Mouse (Mus musculus) gastrocnemius, postnatal 36 days (tissue): ENCODE measurements around the gene Mapk8ip2. TPM values are rescaled to one million over a fixed set of nuclear protein-coding genes. Genes with fewer than 3 reads are reported as not detected.

Source experiments
- total RNA-seq, 2 experiments: library from RNA; stranded (reverse); gene quantifications; 2 replicates each; pipeline ENCODE4 v1.2.3; 2021

Mapk8ip2 gene
- total RNA-seq, 2 experiments from 2014 or later: 0.28 to 0.30 TPM

Other genes with a start within 250 kb of the Mapk8ip2 start
- 10 to 100 TPM; 81.0 to 85.9 TPM for gene Ppp6r2, start 242.4 kb upstream of the Mapk8ip2 start, total RNA-seq
- gene Sbf1, start 138.6 kb upstream of the Mapk8ip2 start, total RNA-seq: 10 to 100 TPM; 62.0 to 62.1 TPM
- gene Adm2, start 131.2 kb upstream of the Mapk8ip2 start, total RNA-seq: not detected
- gene Miox, start 119.5 kb upstream of the Mapk8ip2 start, total RNA-seq: not detected
- gene Lmf2, start 98.3 kb upstream of the Mapk8ip2 start, total RNA-seq: 10 to 100 TPM; 12.0 to 12.6 TPM
- 10 to 100 TPM; 36.7 to 43.0 TPM for gene Ncaph2, start 98.2 kb upstream of the Mapk8ip2 start, total RNA-seq
- gene Sco2, start 80.1 kb upstream of the Mapk8ip2 start, total RNA-seq: 10 to 100 TPM; 12.0 to 19.1 TPM
- gene Tymp, start 76.9 kb upstream of the Mapk8ip2 start, total RNA-seq: under 1 TPM; 0.35 to 0.48 TPM
- under 1 TPM; 0.42 to 0.87 TPM for gene Odf3b, start 74.6 kb upstream of the Mapk8ip2 start, total RNA-seq
- gene Klhdc7b, start 69.0 kb upstream of the Mapk8ip2 start, total RNA-seq: not detected
- not detected for gene Syce3, start 43.4 kb upstream of the Mapk8ip2 start, total RNA-seq
- gene Cpt1b, start 28.1 kb upstream of the Mapk8ip2 start, total RNA-seq: 100 to 1,000 TPM; 255 to 278 TPM
- gene C730034F03Rik, start 24.3 kb upstream of the Mapk8ip2 start, total RNA-seq: under 1 TPM; 0.20 to 0.47 TPM
- gene Gm44502, start 24.2 kb upstream of the Mapk8ip2 start, total RNA-seq: 1 to 10 TPM in 1 of 2 experiments, not detected in 1; 1.5 TPM
- gene Chkb, start 24.0 kb upstream of the Mapk8ip2 start, total RNA-seq: 10 to 100 TPM; 20.8 to 30.0 TPM
- 1 to 10 TPM; 3.0 to 3.8 TPM for gene Arsa, start 23.5 kb downstream of the Mapk8ip2 start, total RNA-seq
- 10 to 100 TPM; 14.4 to 15.5 TPM for gene Shank3, start 45.7 kb downstream of the Mapk8ip2 start, total RNA-seq
- gene Acr, start 114.4 kb downstream of the Mapk8ip2 start, total RNA-seq: under 1 TPM; 0.28 to 0.30 TPM
- 1 to 10 TPM; 1.8 to 3.1 TPM for gene Rabl2, start 138.0 kb downstream of the Mapk8ip2 start, total RNA-seq